Mouse (Mus musculus) forebrain, embryonic 12.5 days (tissue): ENCODE data around the gene Cebpe. TPM values are rescaled to one million over a fixed set of nuclear protein-coding genes. Genes with fewer than 3 reads are reported as not detected.

Source experiments
- ATAC-seq: fragments of 200-750 bp; cut with Nextera tagmentation; 2 replicates; pipeline ENCODE4 v1.8.0; 2017; ENCODE audit warnings: moderate TSS enrichment; ENCODE audit not compliant: low FRiP score
- H3K27ac ChIP-seq: fragments of 300-500 bp; sonication (generic); 2 replicates; pipeline ENCODE4 v1.5.1; 2016; ENCODE audit warnings: mild to moderate bottlenecking
- H3K27me3 ChIP-seq: fragments of 300-500 bp; sonication (generic); 2 replicates; pipeline ENCODE4 v1.6.1; 2016; ENCODE audit warnings: mild to moderate bottlenecking
- H3K36me3 ChIP-seq: fragments of 300-500 bp; sonication (generic); replicated peaks from 2 replicates; pipeline ENCODE4 v1.6.1; 2016; ENCODE audit warnings: mild to moderate bottlenecking
- H3K4me1 ChIP-seq: fragments of 300-500 bp; sonication (generic); 2 replicates; pipeline ENCODE4 v1.6.1; 2016
- H3K4me2 ChIP-seq: fragments of 300-500 bp; sonication (generic); 2 replicates; pipeline ENCODE4 v1.6.1; 2016; ENCODE audit warnings: mild to moderate bottlenecking, moderate library complexity
- H3K4me3 ChIP-seq: fragments of 300-500 bp; sonication (generic); replicated peaks from 2 replicates; pipeline ENCODE4 v1.5.1; 2016; ENCODE audit warnings: mild to moderate bottlenecking
- H3K9ac ChIP-seq: fragments of 300-500 bp; sonication (generic); 2 replicates; pipeline ENCODE4 v1.6.1; 2016; ENCODE audit warnings: mild to moderate bottlenecking
- H3K9me3 ChIP-seq: fragments of 300-500 bp; sonication (generic); 2 replicates; pipeline ENCODE4 v1.6.1; 2016
- WGBS: fragments of 180-500 bp; shearing (Covaris S2); methylation state at CpG from one replicate; pipeline ENCODE4 v1.1.7; 2016; 5-methylcytosine and 5-hydroxymethylcytosine counted together
- polyA plus RNA-seq: library from polyadenylated mRNA; unstranded; fragments of >200 nt; fragmentation: Nextera tagmentation; extraction: Ambion mirVana; gene quantifications from 2 replicates; pipeline ENCODE4 v1.2.1, GENCODE M21; 2016

Cebpe gene
- polyA plus RNA-seq, 1 experiment from 2014 or later, result not detected

DNA sequence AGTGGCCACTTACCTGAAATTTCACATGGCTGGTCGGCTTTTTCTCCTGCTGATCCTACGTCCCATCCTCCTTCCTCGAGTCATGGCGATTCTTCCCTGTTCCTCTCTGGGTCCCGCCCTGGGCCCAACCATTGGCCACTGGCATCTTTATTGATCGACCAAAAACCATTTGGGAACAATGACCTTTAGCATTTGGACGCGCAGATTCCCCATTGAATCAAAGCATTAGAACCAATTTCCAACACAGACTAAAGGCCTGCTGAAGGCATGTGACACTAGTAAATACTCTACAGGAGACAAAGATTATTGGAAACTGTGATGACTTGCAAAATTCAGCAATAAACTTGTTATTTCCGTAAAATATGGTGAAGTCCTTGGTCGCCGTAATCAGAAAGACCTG lies 8.1 kb upstream of the Cebpe start:
- Histone ChIP-seq H3K9me3 (no peaks in the 10 kb centered on the region), H3K27me3 (peaks cover 2% of the 10 kb centered on the region; the same call in 1 of the 2 replicates), H3K27ac (no peak overlapping the region), H3K9ac (no peak overlapping the region), H3K4me2 (no peak overlapping the region), H3K4me3 (no peak overlapping the region), H3K4me1 (no peaks in the 10 kb centered on the region), H3K36me3 (no peaks in the 10 kb centered on the region)
- no peak for ATAC-seq
- WGBS, result 91% methylated on average over 11 of the region's 11 CpGs

DNA sequence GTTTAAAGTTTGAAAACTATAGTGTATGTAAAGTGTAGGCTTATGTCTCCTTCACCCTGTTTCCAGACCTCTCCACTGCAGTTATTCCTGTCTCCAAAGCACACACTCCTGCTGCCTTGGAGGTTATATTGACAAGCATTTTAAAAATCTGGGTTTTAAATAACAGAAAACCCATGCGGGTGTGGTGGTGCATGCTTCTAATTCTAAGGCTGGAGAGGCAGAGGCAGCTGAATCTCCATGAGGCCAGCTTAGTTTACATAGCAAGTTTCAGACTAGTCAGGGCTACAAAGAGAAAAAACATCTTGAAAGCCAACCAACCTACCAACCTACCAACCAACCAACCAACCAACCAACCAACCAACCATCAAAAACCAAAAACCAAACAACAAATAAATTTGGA lies 3.4 kb upstream of the Cebpe start:
- Histone ChIP-seq H3K4me1 (peaks cover 9% of the 10 kb centered on the region), H3K27me3 (peaks cover 11% of the 10 kb centered on the region; the same call in 1 of the 2 replicates), H3K4me2 (peak overlapping the region; percentile 65; the same call in 1 of the 2 replicates), H3K9ac (no peak overlapping the region), H3K9me3 (no peaks in the 10 kb centered on the region), H3K36me3 (no peaks in the 10 kb centered on the region), H3K4me3 (no peak overlapping the region), H3K27ac (no peak overlapping the region)
- 86% methylated on average over 1 of the region's 1 CpGs for WGBS
- no peak for ATAC-seq

DNA sequence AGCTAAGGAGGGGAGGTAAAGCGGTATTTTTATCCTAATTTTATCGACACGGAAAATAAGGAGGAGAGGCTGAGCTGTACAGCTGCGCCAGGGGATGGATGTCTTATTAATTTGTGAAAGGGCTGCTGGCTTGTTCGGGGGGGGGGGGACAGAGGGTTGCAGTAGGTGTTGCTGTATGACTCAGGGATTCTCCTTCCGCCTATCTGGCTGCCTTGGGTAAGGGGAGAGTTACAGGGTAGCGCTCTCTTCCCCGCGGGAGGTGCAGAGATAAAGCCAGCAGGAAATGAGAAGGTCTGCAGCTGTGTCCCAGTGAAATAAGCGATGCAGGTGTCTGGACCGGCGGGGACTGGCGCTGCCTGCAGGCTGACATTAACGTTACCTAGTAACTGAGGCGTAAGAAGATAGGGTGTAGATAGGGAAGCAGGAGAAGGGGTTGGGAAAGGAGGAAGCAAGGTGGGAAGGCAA lies 2.7 kb upstream of the Cebpe start:
- Histone ChIP-seq H3K4me3 (peak overlapping the region; percentile 37), H3K36me3 (no peaks in the 10 kb centered on the region), H3K4me2 (peak overlapping the region; percentile 65), H3K9me3 (no peaks in the 10 kb centered on the region), H3K9ac (peak overlapping the region; percentile 53), H3K4me1 (peaks cover 9% of the 10 kb centered on the region), H3K27me3 (peaks cover 11% of the 10 kb centered on the region; the same call in 1 of the 2 replicates), H3K27ac (0 out of 2 replicates have a peak overlapping the region, but pooled peaks have one; percentile 13)
- under 1% methylated on average over 15 of the region's 15 CpGs for WGBS
- ATAC-seq, result peak; percentile 56

DNA sequence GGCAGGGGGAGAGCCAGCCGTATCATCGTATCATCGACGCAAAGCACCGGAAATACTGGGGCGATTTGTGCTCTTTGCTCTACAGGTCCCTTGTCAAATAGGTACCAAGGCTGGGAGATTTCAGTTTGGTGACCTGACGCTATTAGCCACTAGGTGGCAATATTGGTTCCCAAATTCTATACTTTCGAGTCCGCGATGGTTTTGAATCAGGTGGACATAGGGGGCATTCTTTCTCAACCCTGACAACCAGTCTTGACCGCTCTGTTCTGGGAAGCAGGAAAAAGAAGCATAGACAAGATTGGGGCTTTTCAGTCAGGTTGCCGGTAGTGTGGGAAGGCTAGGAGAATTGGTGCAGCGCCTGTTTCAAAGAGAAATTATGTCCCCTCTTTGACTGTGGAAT lies 2.1 kb upstream of the Cebpe start:
- peak overlapping the region; percentile 65 for H3K4me2 ChIP-seq
- no peak overlapping the region for H3K27ac ChIP-seq
- peak overlapping the region; percentile 53 for H3K9ac ChIP-seq
- H3K4me1 ChIP-seq, result peaks cover 9% of the 10 kb centered on the region
- no peaks in the 10 kb centered on the region for H3K36me3 ChIP-seq
- peaks cover 11% of the 10 kb centered on the region; the same call in 1 of the 2 replicates for H3K27me3 ChIP-seq
- no peaks in the 10 kb centered on the region for H3K9me3 ChIP-seq
- 1% methylated on average over 13 of the region's 13 CpGs for WGBS
- peak overlapping the region; percentile 37 for H3K4me3 ChIP-seq
- ATAC-seq, result peak; percentile 57

DNA sequence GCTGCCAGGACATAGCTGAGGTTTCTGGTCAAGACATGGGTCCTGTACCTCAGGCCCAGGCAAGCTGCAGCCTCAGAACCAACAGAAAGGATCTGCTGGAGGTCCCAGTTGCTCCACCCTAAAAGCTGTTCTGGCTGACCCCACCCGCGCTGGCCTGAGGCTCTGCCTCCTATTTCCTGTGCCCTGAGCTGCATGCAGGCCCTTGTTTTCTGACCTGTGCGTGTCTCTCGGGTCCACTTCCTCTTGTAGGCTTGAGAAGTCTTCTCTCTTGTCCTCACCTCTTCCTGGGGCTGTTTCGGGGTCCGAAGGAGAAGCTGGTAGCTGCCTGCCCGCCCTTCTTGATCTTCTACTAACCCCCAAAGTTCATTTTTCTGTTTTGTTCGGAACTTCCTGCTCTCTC lies 887 bp upstream of the Cebpe start:
- WGBS, result 80% methylated on average over 8 of the region's 8 CpGs
- Histone ChIP-seq H3K27ac (no peak overlapping the region), H3K4me1 (peaks cover 9% of the 10 kb centered on the region), H3K4me2 (no peak overlapping the region), H3K27me3 (peaks cover 11% of the 10 kb centered on the region; the same call in 1 of the 2 replicates), H3K4me3 (no peak overlapping the region), H3K9ac (no peak overlapping the region), H3K9me3 (no peaks in the 10 kb centered on the region), H3K36me3 (no peaks in the 10 kb centered on the region)
- ATAC-seq, result no peak

DNA sequence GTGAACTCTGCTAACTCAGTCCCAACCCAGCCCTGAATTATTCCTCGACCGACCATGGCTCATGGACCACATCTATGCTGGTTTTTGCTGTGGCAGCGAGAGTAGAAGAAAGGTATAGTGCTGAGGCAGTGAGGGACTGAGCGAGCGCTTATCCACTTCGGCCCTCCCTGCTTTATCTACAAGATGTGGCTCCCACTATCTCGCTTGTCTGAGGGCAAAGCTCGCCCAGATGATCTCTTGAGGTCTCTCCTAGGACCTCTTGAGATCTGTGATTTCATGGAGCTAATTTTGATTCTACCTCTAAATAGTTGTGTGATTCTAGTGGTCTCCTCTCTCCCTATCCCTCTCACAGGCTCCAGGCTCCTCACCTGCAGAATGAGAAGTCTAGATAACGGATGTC lies 2.9 kb downstream of the Cebpe start:
- no peak overlapping the region for H3K4me3 ChIP-seq
- H3K27me3 ChIP-seq, result peaks cover 4% of the 10 kb centered on the region; the same call in 1 of the 2 replicates
- no peak overlapping the region for H3K9ac ChIP-seq
- no peak overlapping the region for H3K4me2 ChIP-seq
- no peak for ATAC-seq
- no peaks in the 10 kb centered on the region for H3K4me1 ChIP-seq
- H3K27ac ChIP-seq, result no peak overlapping the region
- WGBS, result 89% methylated on average over 9 of the region's 9 CpGs
- H3K9me3 ChIP-seq, result no peaks in the 10 kb centered on the region
- no peaks in the 10 kb centered on the region for H3K36me3 ChIP-seq

DNA sequence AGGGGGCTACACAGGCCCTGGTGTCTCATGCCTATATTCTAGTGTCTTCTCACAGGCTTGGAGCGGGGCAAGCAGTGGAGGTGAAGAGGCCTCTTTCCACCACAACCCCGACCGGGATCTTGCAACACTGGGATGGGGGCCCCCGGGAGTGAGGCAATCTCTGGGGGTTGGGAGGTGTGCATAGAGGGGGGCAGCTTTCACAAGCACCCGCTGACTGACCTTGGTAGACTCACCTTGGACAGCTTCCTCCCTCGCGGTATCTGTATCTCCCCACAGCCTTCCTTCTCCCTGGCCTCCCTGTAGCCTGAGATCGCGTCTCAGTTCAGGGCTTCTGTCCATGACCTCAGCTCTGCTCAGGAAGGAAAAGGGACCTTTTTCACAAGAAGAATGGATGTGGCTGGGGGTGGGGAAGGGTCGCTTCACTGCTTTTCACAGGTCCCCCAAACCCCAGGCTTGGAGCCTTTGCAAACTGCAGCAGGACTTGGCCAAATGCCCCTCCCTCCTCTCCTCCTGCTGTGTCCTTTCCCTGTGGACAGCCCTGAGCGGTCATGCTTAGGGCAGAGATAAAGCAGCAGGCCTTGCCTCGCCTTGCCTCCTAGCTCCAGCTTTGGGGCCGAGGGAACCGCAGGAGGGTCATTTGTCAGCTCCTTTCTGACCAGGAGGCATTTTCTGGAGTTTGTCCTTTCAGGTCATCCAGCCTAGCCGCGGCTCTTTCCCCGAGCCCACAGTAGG lies 5.2 kb downstream of the Cebpe start:
- no peak overlapping the region for H3K4me3 ChIP-seq
- no peaks in the 10 kb centered on the region for H3K4me1 ChIP-seq
- no peaks in the 10 kb centered on the region for H3K36me3 ChIP-seq
- no peaks in the 10 kb centered on the region for H3K9me3 ChIP-seq
- 0 out of 2 replicates have a peak, but pooled peaks cover 4% of the 10 kb centered on the region for H3K27me3 ChIP-seq
- no peak overlapping the region for H3K9ac ChIP-seq
- no peak for ATAC-seq
- H3K4me2 ChIP-seq, result no peak overlapping the region
- no peak overlapping the region for H3K27ac ChIP-seq
- WGBS, result 57% methylated on average over 17 of the region's 17 CpGs

DNA sequence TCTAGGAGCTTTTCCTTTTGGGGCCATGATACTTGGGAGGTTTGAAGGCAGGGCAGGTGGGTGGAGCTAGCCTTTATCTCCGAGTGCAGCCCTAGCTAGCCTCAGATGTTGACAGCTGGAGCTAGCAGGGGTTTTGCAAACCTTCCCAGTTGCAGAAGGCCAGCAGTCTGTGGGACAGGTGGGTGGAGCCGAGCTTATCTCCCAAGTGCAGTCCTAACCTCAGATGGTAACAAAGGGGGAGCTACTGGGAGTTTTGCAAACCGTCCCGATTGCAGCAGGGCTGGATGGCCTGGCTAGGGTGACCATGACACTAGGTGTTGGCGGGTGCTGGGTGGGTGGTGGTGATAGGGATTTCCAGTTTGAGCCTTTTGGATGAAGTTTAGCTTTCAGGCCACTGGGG lies 6.1 kb downstream of the Cebpe start:
- Histone ChIP-seq H3K4me1 (no peaks in the 10 kb centered on the region), H3K27ac (no peak overlapping the region), H3K9me3 (no peaks in the 10 kb centered on the region), H3K27me3 (0 out of 2 replicates have a peak, but pooled peaks cover 4% of the 10 kb centered on the region), H3K4me3 (no peak overlapping the region), H3K9ac (no peak overlapping the region), H3K36me3 (no peaks in the 10 kb centered on the region), H3K4me2 (no peak overlapping the region)
- 73% methylated on average over 5 of the region's 5 CpGs for WGBS
- no peak for ATAC-seq

DNA sequence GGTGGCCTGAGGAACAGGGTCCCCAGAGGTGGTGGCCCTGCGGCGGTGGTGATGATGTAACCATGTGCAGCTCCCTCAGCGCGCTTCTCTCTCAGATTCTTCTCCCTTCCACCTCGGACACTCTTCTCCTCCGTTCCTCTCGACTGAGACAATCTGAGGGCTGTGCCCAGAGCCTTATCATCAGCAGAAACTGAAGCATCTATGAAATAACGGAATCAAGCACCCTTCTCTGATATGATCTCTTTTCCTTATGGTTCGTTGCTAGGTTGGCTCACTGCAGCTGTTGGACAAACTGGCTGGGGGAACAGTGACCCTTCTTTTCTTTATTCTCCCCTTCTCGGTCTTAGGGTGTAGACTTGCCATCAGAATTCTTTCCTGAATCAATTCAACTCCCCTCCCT lies 8.8 kb downstream of the Cebpe start:
- no peak for ATAC-seq
- 69% methylated on average over 10 of the region's 10 CpGs for WGBS
- H3K4me2 ChIP-seq, result no peak overlapping the region
- H3K27me3 ChIP-seq, result 0 out of 2 replicates have a peak, but pooled peaks cover 4% of the 10 kb centered on the region
- no peak overlapping the region for H3K27ac ChIP-seq
- H3K4me1 ChIP-seq, result no peaks in the 10 kb centered on the region
- H3K9me3 ChIP-seq, result no peaks in the 10 kb centered on the region
- no peak overlapping the region for H3K4me3 ChIP-seq
- H3K9ac ChIP-seq, result no peak overlapping the region
- no peaks in the 10 kb centered on the region for H3K36me3 ChIP-seq

DNA sequence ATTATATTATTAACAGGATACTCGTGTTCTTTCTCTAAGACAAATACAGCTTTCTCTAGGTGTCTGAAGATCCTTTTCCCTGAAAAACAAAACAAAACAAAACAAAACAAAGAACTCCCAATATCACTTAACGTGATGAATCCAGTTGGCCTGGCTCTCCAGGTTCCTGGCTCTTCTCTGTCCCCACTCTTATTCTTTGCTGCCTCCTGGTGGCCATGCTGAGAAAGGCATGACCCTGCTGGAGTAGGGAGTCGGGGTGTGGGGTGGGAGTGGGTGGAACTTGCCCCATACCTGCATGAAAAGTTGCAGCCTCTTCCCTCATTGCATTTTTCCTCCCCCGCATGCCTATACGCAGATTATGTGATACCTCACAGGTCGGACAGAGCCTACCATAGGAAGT lies 10.7 kb downstream of the Cebpe start:
- 9% methylated on average over 6 of the region's 6 CpGs for WGBS
- H3K36me3 ChIP-seq, result no peaks in the 10 kb centered on the region
- no peaks in the 10 kb centered on the region for H3K4me1 ChIP-seq
- no peak overlapping the region for H3K27ac ChIP-seq
- H3K9ac ChIP-seq, result no peak overlapping the region
- no peak for ATAC-seq
- H3K27me3 ChIP-seq, result 0 out of 2 replicates have a peak, but pooled peaks cover 4% of the 10 kb centered on the region
- no peaks in the 10 kb centered on the region for H3K9me3 ChIP-seq
- H3K4me3 ChIP-seq, result no peak overlapping the region
- no peak overlapping the region for H3K4me2 ChIP-seq

DNA sequence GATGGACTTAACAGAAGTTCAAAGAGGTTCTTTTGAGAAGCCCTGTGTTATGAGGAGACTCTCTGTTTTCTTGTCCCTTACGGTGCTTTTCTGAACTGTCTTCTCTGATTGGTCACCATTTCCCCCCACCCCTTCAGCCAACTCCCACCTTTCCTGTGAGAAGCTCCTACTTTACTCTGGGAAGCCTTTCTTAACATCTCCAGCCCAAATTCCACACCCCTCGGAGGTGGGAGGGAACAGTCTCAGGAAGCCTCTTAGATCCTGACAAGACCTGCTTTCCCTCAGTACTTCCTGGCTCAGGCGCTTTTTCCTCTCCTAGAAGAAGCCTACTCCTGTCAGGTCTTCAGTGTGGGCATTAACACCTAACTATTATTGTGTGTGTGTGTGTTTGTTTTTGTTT lies 12.4 kb downstream of the Cebpe start:
- no peak overlapping the region for H3K4me3 ChIP-seq
- no peak overlapping the region for H3K9ac ChIP-seq
- no peak overlapping the region for H3K4me2 ChIP-seq
- H3K27ac ChIP-seq, result no peak overlapping the region
- H3K36me3 ChIP-seq, result no peaks in the 10 kb centered on the region
- no peak for ATAC-seq
- WGBS, result 64% methylated on average over 3 of the region's 3 CpGs
- no peaks in the 10 kb centered on the region for H3K9me3 ChIP-seq
- no peaks in the 10 kb centered on the region for H3K4me1 ChIP-seq
- H3K27me3 ChIP-seq, result 0 out of 2 replicates have a peak, but pooled peaks cover 4% of the 10 kb centered on the region

DNA sequence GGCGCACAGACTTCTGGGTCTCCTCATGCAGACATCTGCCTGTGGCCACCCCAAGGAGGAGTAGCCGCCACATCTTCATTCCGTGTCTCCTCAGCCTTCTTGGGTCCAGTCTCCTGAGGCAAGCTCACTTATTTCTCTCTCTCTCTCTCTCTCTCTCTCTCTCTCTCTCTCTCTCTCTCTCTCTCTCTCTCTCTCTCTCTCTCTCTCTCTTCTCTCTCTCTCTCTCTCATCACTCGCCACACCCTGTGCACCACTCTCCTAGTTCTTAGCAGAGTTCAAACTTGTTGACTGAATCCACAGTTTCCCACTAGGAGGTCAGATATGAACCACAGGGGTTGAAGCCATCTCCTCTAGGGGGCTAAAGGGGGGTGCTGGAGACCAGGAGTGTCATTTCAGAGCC lies 13.2 kb downstream of the Cebpe start, which contains the start of gene Gm29776:
Gene Gm29776, minus strand, starts transcription at position 101 of the 400 bp plus-strand sequence.
- peaks cover 2% of the 10 kb centered on the region; the same call in 1 of the 2 replicates for H3K36me3 ChIP-seq
- no peak within 1 kb of the TSS for H3K4me3 ChIP-seq
- H3K27me3 ChIP-seq, result 0 out of 2 replicates have a peak, but pooled peaks cover 4% of the 10 kb centered on the region
- H3K9ac ChIP-seq, result no peak within 1 kb of the TSS
- 81% methylated on average over 4 of the region's 4 CpGs for WGBS
- H3K4me2 ChIP-seq, result no peak within 1 kb of the TSS
- no peak within 1 kb of the TSS for H3K27ac ChIP-seq
- H3K9me3 ChIP-seq, result no peaks in the 10 kb centered on the region
- no peaks in the 10 kb centered on the region for H3K4me1 ChIP-seq
- no peak for ATAC-seq

DNA sequence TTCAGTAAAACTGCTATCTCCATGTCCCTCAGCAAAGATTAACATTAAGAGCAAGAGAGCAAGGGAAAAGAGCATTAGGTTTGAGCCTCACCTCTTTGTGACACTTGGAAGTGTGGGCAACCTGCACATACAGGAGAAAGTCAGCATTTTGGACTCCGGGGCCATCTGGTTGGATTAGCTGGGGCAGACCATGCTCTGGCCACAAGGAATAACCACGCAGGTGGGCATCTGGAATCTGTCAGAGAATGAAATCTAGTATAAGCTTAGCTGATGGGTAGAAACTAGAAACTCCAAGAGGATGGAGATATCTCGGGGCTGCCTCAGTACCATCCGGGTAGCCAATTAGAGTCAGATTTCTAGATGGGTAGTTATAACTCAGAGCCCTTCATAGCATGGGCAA lies 15.2 kb downstream of the Cebpe start:
- no peak overlapping the region for H3K9ac ChIP-seq
- ATAC-seq, result no peak
- H3K4me2 ChIP-seq, result no peak overlapping the region
- no peak overlapping the region for H3K4me3 ChIP-seq
- no peaks in the 10 kb centered on the region for H3K27me3 ChIP-seq
- no peaks in the 10 kb centered on the region for H3K9me3 ChIP-seq
- no peak overlapping the region for H3K27ac ChIP-seq
- peaks cover 16% of the 10 kb centered on the region for H3K36me3 ChIP-seq
- 91% methylated on average over 4 of the region's 4 CpGs for WGBS
- H3K4me1 ChIP-seq, result no peaks in the 10 kb centered on the region
